ENCODE assay signal across 9 mouse cellular contexts in the genomic region with DNA sequence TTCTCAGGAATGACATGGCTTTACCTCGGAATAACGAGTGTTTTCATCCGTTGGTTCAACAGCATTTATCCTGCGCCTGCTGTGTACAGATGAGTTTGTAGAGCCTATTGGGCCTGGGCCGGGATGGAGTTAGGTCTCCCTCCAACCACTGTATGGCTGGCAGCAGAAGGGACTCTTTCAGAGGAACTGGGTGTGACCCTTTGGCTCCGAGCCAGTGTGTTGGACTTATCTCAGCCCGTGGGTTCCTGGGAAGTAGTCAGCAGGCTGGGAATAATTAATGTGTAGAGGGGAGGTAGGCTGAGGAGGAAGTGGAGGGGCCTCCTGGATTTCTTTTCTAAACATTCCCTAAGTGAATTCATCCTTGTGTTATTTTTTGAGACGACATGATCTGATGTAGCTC.
DNase-seq lines count a peak whose midpoint lies in the region; ATAC-seq lines count a peak whose summit lies in the region.
"Had no signal": no experiment of that assay in that cellular context is flagged by ENCODE, and none has a peak within 500 bp of the region (broad histone marks: within the 10 kb centered on the region; RNA-seq: fewer than 3 reads in every experiment).

No protein-coding gene starts in this region.

- H3K4me3 ChIP-seq in forebrain, embryonic 13.5 days = no peak overlapping the region
- H3K4me3 ChIP-seq in forebrain, embryonic 16.5 days (replicated peaks; ENCODE audit: low read length) = no peak overlapping the region
- H3K4me3 ChIP-seq in heart, embryonic 15.5 days = no peak overlapping the region

- H3K4me1 ChIP-seq in forebrain, embryonic 13.5 days = peaks cover 33% of the 10 kb centered on the region
- peaks cover 9% of the 10 kb centered on the region for H3K4me1 ChIP-seq in forebrain, embryonic 16.5 days (replicated peaks; ENCODE audit: control insufficient read depth, insufficient read depth, low read length)
- peaks cover 53% of the 10 kb centered on the region for H3K4me1 ChIP-seq in heart, embryonic 15.5 days (replicated peaks)

- peaks cover 12% of the 10 kb centered on the region; the same call in 1 of the 2 replicates for H3K36me3 ChIP-seq in forebrain, embryonic 13.5 days (ENCODE audit: poor library complexity, severe bottlenecking)
- no peaks in the 10 kb centered on the region for H3K36me3 ChIP-seq in forebrain, embryonic 16.5 days (ENCODE audit: control insufficient read depth, insufficient read depth)
- H3K36me3 ChIP-seq in heart, embryonic 15.5 days = 0 out of 2 replicates have a peak, but pooled peaks cover 4% of the 10 kb centered on the region

- H3K27me3 ChIP-seq in forebrain, embryonic 13.5 days = no peaks in the 10 kb centered on the region
- H3K27me3 ChIP-seq in forebrain, embryonic 16.5 days (replicated peaks; ENCODE audit: control insufficient read depth, insufficient read depth, low read length) = no peaks in the 10 kb centered on the region
- no peaks in the 10 kb centered on the region for H3K27me3 ChIP-seq in heart, embryonic 15.5 days
- H3K27me3 ChIP-seq: CH12.LX had no signal

- no peak overlapping the region for H3K9ac ChIP-seq in forebrain, embryonic 13.5 days
- H3K9ac ChIP-seq in forebrain, embryonic 16.5 days (replicated peaks; ENCODE audit: low read depth, low read length) = no peak overlapping the region
- no peak overlapping the region for H3K9ac ChIP-seq in heart, embryonic 15.5 days

- WGBS in forebrain, embryonic 13.5 days = 62% methylated on average over 8 of the region's 8 CpGs
- 55% methylated on average over 8 of the region's 8 CpGs for WGBS in forebrain, embryonic 16.5 days
- WGBS in heart, embryonic 15.5 days = 33% methylated on average over 8 of the region's 8 CpGs

- peak; percentile 45 for DNase-seq in R1 (ENCODE audit: low read depth, low spot score)
- peak; percentile 74 to 83 for DNase-seq in kidney, postnatal 4 days
- no peak for DNase-seq in thymus, postnatal 36 days
- no peak for DNase-seq in spleen, postnatal 4 days (ENCODE audit: low spot score in 2 of 2)
- no peak for DNase-seq in spleen, postnatal 36 days (ENCODE audit: low spot score in 2 of 2)

- no peak overlapping the region for H3K4me2 ChIP-seq in forebrain, embryonic 13.5 days
- no peak overlapping the region for H3K4me2 ChIP-seq in forebrain, embryonic 16.5 days (ENCODE audit: low read length)
- 0 out of 2 replicates have a peak overlapping the region, but pooled peaks have one; percentile 4 for H3K4me2 ChIP-seq in heart, embryonic 15.5 days

- no peaks in the 10 kb centered on the region for H3K9me3 ChIP-seq in forebrain, embryonic 13.5 days (replicated peaks)
- no peaks in the 10 kb centered on the region for H3K9me3 ChIP-seq in forebrain, embryonic 16.5 days (ENCODE audit: control insufficient read depth, low read length)
- H3K9me3 ChIP-seq in heart, embryonic 15.5 days (replicated peaks) = no peaks in the 10 kb centered on the region

- ATAC-seq in forebrain, embryonic 13.5 days = 0 out of 2 replicates have a peak, but pooled peaks have one; percentile 27
- ATAC-seq in forebrain, embryonic 16.5 days = no peak
- peak; percentile 69 for ATAC-seq in heart, embryonic 15.5 days (replicated peaks; ENCODE audit: insufficient number of reproducible peaks, insufficient read depth, low FRiP score, low read depth)

- peak overlapping the region; percentile 19; the same call in 1 of the 2 replicates for H3K27ac ChIP-seq in forebrain, embryonic 13.5 days
- H3K27ac ChIP-seq in forebrain, embryonic 16.5 days (ENCODE audit: low read length) = no peak overlapping the region
- peak overlapping the region; percentile 45 for H3K27ac ChIP-seq in heart, embryonic 15.5 days

Comparison
In these comparisons a context has a peak if more than half of its experiments do, and no peak if none do; other contexts are left out.
1. DNase-seq: peak in R1 (single experiment) and kidney, postnatal 4 days (2 of 2); none in thymus, postnatal 36 days (0 of 2), spleen, postnatal 4 days (0 of 2) and spleen, postnatal 36 days (0 of 2).